Mouse (Mus musculus) lung, postnatal 25 days (tissue): ENCODE data around the gene Ccdc58.
"Not testable (repeated sequence)": the region's sequence is repeated elsewhere in the genome, so short reads cannot be mapped to it uniquely, and the experiment has no call there.

ENCODE experiments used
- DNase-seq: peaks from one replicate; pipeline ENCODE4 v3.0.0; 2022; ENCODE audit warnings: low spot score

The Ccdc58 gene

GRCm38 (mm10) chr16:36074772-36075171 is 3.3 kb downstream of the Ccdc58 start:
- no peak for DNase-seq

GRCm38 (mm10) chr16:36079916-36080315 is 8.4 kb downstream of the Ccdc58 start:
- no peak for DNase-seq

GRCm38 (mm10) chr16:36087846-36088245 is 16.4 kb downstream of the Ccdc58 start:
- DNase-seq: no peak

- DNase-seq: no peak
These were observed 17.6 kb downstream of the Ccdc58 start for GRCm38 (mm10) chr16:36089065-36089464.

GRCm38 (mm10) chr16:36089850-36090616 is 18.5 kb downstream of the Ccdc58 start:
- DNase-seq: no peak

GRCm38 (mm10) chr16:36090785-36091509 is 19.5 kb downstream of the Ccdc58 start:
- DNase-seq: no peak

- no peak for DNase-seq
These were observed 22.6 kb downstream of the Ccdc58 start for GRCm38 (mm10) chr16:36094079-36094478.

GRCm38 (mm10) chr16:36097813-36098499 is 26.5 kb downstream of the Ccdc58 start:
- DNase-seq: not testable (repeated sequence)

GRCm38 (mm10) chr16:36101526-36101925 is 30.0 kb downstream of the Ccdc58 start:
- DNase-seq: no peak

GRCm38 (mm10) chr16:36102211-36102610 is 30.7 kb downstream of the Ccdc58 start:
- no peak for DNase-seq

- not testable (repeated sequence) for DNase-seq
These were observed 40.0 kb downstream of the Ccdc58 start for GRCm38 (mm10) chr16:36111486-36111885.

GRCm38 (mm10) chr16:36115751-36116150 is 44.3 kb downstream of the Ccdc58 start:
- DNase-seq: not testable (repeated sequence)

GRCm38 (mm10) chr16:36128092-36128491 is 56.6 kb downstream of the Ccdc58 start:
- no peak for DNase-seq

- no peak for DNase-seq
These were observed 59.7 kb downstream of the Ccdc58 start, which contains the start of gene Csta1 for GRCm38 (mm10) chr16:36131141-36131540. Gene Csta1, minus strand, starts transcription at chr16:36131241.

GRCm38 (mm10) chr16:36138201-36138600 is 66.7 kb downstream of the Ccdc58 start:
- DNase-seq: no peak
